Mouse (Mus musculus): ENCODE results near the gene Xrcc3.

DNA sequence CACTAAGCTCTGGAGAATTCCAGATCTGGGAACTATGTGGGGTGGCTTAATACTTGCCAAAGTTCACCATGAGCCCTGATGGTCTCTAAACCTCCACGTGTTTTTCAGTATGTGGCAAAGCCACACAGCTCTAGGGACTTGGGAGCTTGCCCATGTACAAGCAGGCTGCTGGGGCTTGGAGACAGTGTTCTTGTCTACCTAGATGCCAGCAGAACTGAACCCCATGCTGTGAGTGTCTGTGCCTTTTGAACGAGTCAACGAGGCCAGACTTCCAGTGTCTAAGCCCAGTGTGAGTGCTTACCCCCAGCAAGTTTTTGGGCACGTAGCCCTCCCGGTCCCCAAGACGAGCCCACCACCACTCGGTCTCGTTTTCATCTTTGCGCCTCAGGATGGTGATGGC lies 16.3 kb upstream of the Xrcc3 start:
- TF ChIP-seq EP300 (optimal IDR thresholded peaks at IDR 0.05): no peak
- no peak for TF ChIP-seq CTCF (IDR thresholded peaks at IDR 0.05; ENCODE audit: low read depth)
